Mouse (Mus musculus) lung, embryonic 14.5 days (tissue): Measurements from ENCODE around the gene Rundc3b. TPM values are rescaled to one million over a fixed set of nuclear protein-coding genes. Genes with fewer than 3 reads are reported as not detected.

Experiments
- ATAC-seq: fragments of 200-750 bp; cut with Nextera tagmentation; 2 replicates; pipeline ENCODE4 v1.8.0; 2017; ENCODE audit warnings: mild to moderate bottlenecking, moderate TSS enrichment, moderate library complexity; ENCODE audit not compliant: insufficient read depth
- DNase-seq: peaks from one replicate; pipeline ENCODE4 v3.0.0-alpha.2; 2015
- H3K27ac ChIP-seq: fragments of 300-500 bp; sonication (generic); 2 replicates; pipeline ENCODE4 v1.5.1; 2014; ENCODE audit warnings: low read depth, mild to moderate bottlenecking, moderate library complexity
- H3K27me3 ChIP-seq: fragments of 300-500 bp; sonication (generic); 2 replicates; pipeline ENCODE4 v1.6.1; 2014; ENCODE audit warnings: low read length, control low read depth; ENCODE audit not compliant: insufficient read depth
- H3K36me3 ChIP-seq: fragments of 300-500 bp; sonication (generic); 2 replicates; pipeline ENCODE4 v1.6.1; 2014; ENCODE audit warnings: control low read depth; ENCODE audit not compliant: insufficient read depth
- H3K4me1 ChIP-seq: fragments of 300-500 bp; sonication (generic); 2 replicates; pipeline ENCODE4 v1.6.1; 2014; ENCODE audit warnings: antibody characterized with exemption, control low read depth; ENCODE audit not compliant: insufficient read depth
- H3K4me2 ChIP-seq: fragments of 300-500 bp; sonication (generic); 2 replicates; pipeline ENCODE4 v1.6.1; 2014; ENCODE audit warnings: mild to moderate bottlenecking
- H3K4me3 ChIP-seq: fragments of 300-500 bp; sonication (generic); 2 replicates; pipeline ENCODE4 v1.5.1; 2014; ENCODE audit warnings: low read depth, low read length
- H3K9ac ChIP-seq: fragments of 300-500 bp; sonication (generic); 2 replicates; pipeline ENCODE4 v1.6.1; 2014
- H3K9me3 ChIP-seq: fragments of 300-500 bp; sonication (generic); 2 replicates; pipeline ENCODE4 v1.6.1; 2016; ENCODE audit warnings: low read depth, low read length, control low read depth
- CTCF ChIP-seq: IDR thresholded peaks from 2 replicates; pipeline ENCODE4 v1.5.1; 2016; ENCODE audit warnings: antibody characterized with exemption, low read depth
- WGBS: fragments of 180-500 bp; shearing (Covaris S2); extraction: QIAGEN DNeasy Blood & Tissue Kit; methylation state at CpG from one replicate; pipeline ENCODE4 v1.1.7; 2014; 5-methylcytosine and 5-hydroxymethylcytosine counted together
- polyA plus RNA-seq: library from polyadenylated mRNA; unstranded; fragments of >200 nt; fragmentation: Nextera tagmentation; extraction: Ambion mirVana; gene quantifications from 2 replicates; pipeline ENCODE4 v1.2.1, GENCODE M21; 2014

Gene Rundc3b
- polyA plus RNA-seq, 1 experiment from 2014 or later, result 2.1 TPM

GRCm38 (mm10) chr5:8542631-8543207 lies 80.0 kb downstream of the Rundc3b start:
- TF ChIP-seq CTCF, result no peak
- Histone ChIP-seq H3K4me1 (no peaks in the 10 kb centered on the region), H3K9ac (no peak overlapping the region), H3K27ac (no peak overlapping the region), H3K9me3 (no peaks in the 10 kb centered on the region), H3K36me3 (no peaks in the 10 kb centered on the region), H3K4me3 (no peak overlapping the region), H3K27me3 (no peaks in the 10 kb centered on the region), H3K4me2 (no peak overlapping the region)
- no peak for ATAC-seq
- DNase-seq, result no peak
- WGBS, result 46% methylated on average over 3 of the region's 3 CpGs

- H3K27ac ChIP-seq, result no peak overlapping the region
- no peak overlapping the region for H3K9ac ChIP-seq
- ATAC-seq (no peak), DNase-seq (no peak)
- 69% methylated on average over 7 of the region's 7 CpGs for WGBS
- no peak overlapping the region for H3K4me3 ChIP-seq
- H3K4me1 ChIP-seq, result no peaks in the 10 kb centered on the region
- no peak for TF ChIP-seq CTCF
- no peak overlapping the region for H3K4me2 ChIP-seq
- H3K9me3 ChIP-seq, result no peaks in the 10 kb centered on the region
- H3K36me3 ChIP-seq, result no peaks in the 10 kb centered on the region
- no peaks in the 10 kb centered on the region for H3K27me3 ChIP-seq
Measured at GRCm38 (mm10) chr5:8541120-8542117, 81.3 kb downstream of the Rundc3b start.

- Histone ChIP-seq H3K4me1 (no peaks in the 10 kb centered on the region), H3K36me3 (no peaks in the 10 kb centered on the region), H3K27ac (no peak overlapping the region), H3K4me2 (no peak overlapping the region), H3K9me3 (no peaks in the 10 kb centered on the region), H3K9ac (no peak overlapping the region), H3K27me3 (no peaks in the 10 kb centered on the region), H3K4me3 (no peak overlapping the region)
- ATAC-seq (no peak), DNase-seq (no peak)
- TF ChIP-seq CTCF, result no peak
- 49% methylated on average over 3 of the region's 3 CpGs for WGBS
Measured at GRCm38 (mm10) chr5:8519006-8519405, 103.7 kb downstream of the Rundc3b start.

- TF ChIP-seq CTCF, result no peak
- H3K4me3 ChIP-seq, result no peak overlapping the region
- H3K4me2 ChIP-seq, result no peak overlapping the region
- no peaks in the 10 kb centered on the region for H3K27me3 ChIP-seq
- ATAC-seq (no peak), DNase-seq (no peak)
- H3K9ac ChIP-seq, result no peak overlapping the region
- no peak overlapping the region for H3K27ac ChIP-seq
- WGBS, result 64% methylated on average over 4 of the region's 4 CpGs
- H3K9me3 ChIP-seq, result no peaks in the 10 kb centered on the region
- H3K36me3 ChIP-seq, result no peaks in the 10 kb centered on the region
- no peaks in the 10 kb centered on the region for H3K4me1 ChIP-seq
Measured at GRCm38 (mm10) chr5:8491778-8492177, 131.0 kb downstream of the Rundc3b start.

- ATAC-seq, result no peak; the same call in 1 of the 2 replicates
- Histone ChIP-seq H3K36me3 (no peaks in the 10 kb centered on the region), H3K9ac (no peak overlapping the region), H3K4me3 (no peak overlapping the region), H3K4me1 (no peaks in the 10 kb centered on the region), H3K27ac (no peak overlapping the region), H3K27me3 (no peaks in the 10 kb centered on the region), H3K9me3 (no peaks in the 10 kb centered on the region), H3K4me2 (no peak overlapping the region)
- peak; percentile 57 for TF ChIP-seq CTCF
- 38% methylated on average over 6 of the region's 6 CpGs for WGBS
- DNase-seq, result peak; percentile 75
Measured at GRCm38 (mm10) chr5:8489471-8490110, 133.2 kb downstream of the Rundc3b start.

- ATAC-seq, result no peak
Measured at GRCm38 (mm10) chr5:8488701-8489297, 134.0 kb downstream of the Rundc3b start.

More at GRCm38 (mm10) chr5:8488701-8489297, 134.0 kb downstream of the Rundc3b start:
- Histone ChIP-seq H3K27ac (no peak overlapping the region), H3K9ac (no peak overlapping the region), H3K4me1 (no peaks in the 10 kb centered on the region), H3K27me3 (no peaks in the 10 kb centered on the region), H3K4me3 (no peak overlapping the region), H3K36me3 (no peaks in the 10 kb centered on the region), H3K9me3 (no peaks in the 10 kb centered on the region), H3K4me2 (no peak overlapping the region)
- TF ChIP-seq CTCF, result no peak
- WGBS, result 86% methylated on average over 2 of the region's 2 CpGs
- no peak for DNase-seq
